Mouse (Mus musculus): ENCODE measurements around the gene Fscn3.

DNA sequence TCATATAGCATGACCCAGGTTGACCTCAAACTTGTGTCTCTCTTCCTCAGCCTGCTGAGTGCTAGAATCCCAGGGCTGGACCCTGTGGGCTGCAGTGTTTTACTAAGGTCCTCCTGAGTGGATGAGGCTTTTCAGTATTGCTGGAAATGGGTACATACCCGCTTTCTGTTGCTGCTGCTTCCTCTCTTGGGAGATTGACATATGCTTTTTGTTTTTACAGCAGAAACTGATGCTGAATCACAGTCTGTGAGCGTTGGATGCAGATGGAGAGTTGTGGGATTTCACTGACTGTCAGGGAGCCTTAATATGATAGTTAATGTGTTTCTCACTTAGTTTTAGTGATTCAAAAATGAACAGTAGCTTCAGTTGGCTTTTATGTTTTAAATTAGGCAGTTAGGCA, 58.9 kb downstream of the Fscn3 start:
- TF ChIP-seq CTCF (IDR thresholded peaks at IDR 0.05; ENCODE audit: low read depth) = no peak
- no peak for TF ChIP-seq EP300 (optimal IDR thresholded peaks at IDR 0.05)

Data from stomach, postnatal 0 days (tissue).